In the genomic region with DNA sequence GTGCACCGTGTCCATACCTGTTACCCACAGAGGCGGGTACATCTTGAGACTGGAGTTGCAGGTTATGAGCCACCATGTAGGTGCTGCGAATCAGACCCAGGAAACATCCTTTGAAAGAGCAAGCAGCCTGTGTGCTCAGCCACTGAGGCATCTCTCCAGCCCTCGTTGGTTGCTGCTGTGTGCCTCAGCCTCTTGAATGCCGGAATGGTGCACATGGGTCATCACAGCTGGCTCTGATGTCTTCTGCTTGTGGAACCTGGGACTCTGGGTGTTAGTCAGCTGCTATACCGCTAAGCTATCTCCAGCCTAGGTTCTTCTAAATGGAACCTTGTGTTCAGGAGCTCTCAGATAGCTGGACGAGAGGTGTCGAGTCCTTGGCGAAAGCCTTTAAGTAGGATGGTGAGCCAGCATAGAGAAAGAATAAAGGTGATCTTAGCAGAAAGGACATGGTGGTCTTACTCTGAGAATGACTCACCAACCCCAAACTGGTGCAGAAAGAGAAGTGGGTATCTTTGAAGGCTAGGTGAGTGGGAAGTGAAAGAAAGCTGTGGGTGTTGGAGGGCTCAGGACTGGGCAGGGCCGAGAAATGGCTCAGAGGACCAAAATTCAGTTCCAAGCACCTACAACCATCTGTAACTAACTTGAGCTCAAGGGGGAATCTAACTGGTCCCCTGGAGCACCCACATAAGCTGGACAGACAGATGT, we compare ENCODE assay signal across 11 mouse cellular contexts. TPM values are rescaled to one million over a fixed set of nuclear protein-coding genes. Genes with fewer than 3 reads are reported as not detected.
A peak's percentile ranks its signal among the peaks of the same experiment; 100 is the strongest.
DNase-seq lines count a peak whose midpoint lies in the region; ATAC-seq and TF ChIP-seq lines count a peak whose summit lies in the region.
"Had no signal": no experiment of that assay in that cellular context is flagged by ENCODE, and none has a peak within 500 bp of the region (broad histone marks: within the 10 kb centered on the region; RNA-seq: fewer than 3 reads in every experiment).

No protein-coding gene starts in this region.

- peaks cover 82% of the 10 kb centered on the region for H3K4me1 ChIP-seq in heart, embryonic 10.5 days
- H3K4me1 ChIP-seq in lung, postnatal 0 days (ENCODE audit: insufficient read depth, low read depth, low read length): peaks cover 32% of the 10 kb centered on the region; the same call in 1 of the 2 replicates
- H3K4me1 ChIP-seq in lung, adult 2 months (ENCODE audit: control insufficient read depth, insufficient read depth, low read length): peaks cover 37% of the 10 kb centered on the region

- H3K27me3 ChIP-seq in heart, embryonic 10.5 days (ENCODE audit: insufficient read depth, poor library complexity, severe bottlenecking): no peaks in the 10 kb centered on the region
- no peaks in the 10 kb centered on the region for H3K27me3 ChIP-seq in lung, postnatal 0 days (replicated peaks; ENCODE audit: insufficient read depth, low read length)

- no peak for TF ChIP-seq POLR2A in lung, adult 2 months (IDR thresholded peaks at IDR 0.05; ENCODE audit: borderline replicate concordance, extremely low read depth, low read depth, low read length)

- no peak overlapping the region for H3K4me3 ChIP-seq in heart, embryonic 10.5 days
- H3K4me3 ChIP-seq in lung, postnatal 0 days (ENCODE audit: low read depth, low read length): no peak overlapping the region
- H3K4me3 ChIP-seq in lung, adult 2 months (replicated peaks; ENCODE audit: extremely low read depth, low read depth, low read length): no peak overlapping the region

- no peak for TF ChIP-seq EP300 in lung, postnatal 0 days (IDR thresholded peaks at IDR 0.05)

- intact Hi-C loops in heart, postnatal 25 days (cut with DNase I): loop anchor here (5.0 kb wide), 1 partner anchor 86 kb away; no protein-coding TSS in a partner anchor

- no peak for ATAC-seq in lung, postnatal 0 days

- WGBS in heart, embryonic 10.5 days: 72% methylated on average over 10 of the region's 10 CpGs
- 69% methylated on average over 10 of the region's 10 CpGs for WGBS in lung, postnatal 0 days
- 74% methylated on average over 10 of the region's 10 CpGs for WGBS in lung, adult 2 months

- no peak for DNase-seq in heart, embryonic 10.5 days (ENCODE audit: low spot score)
- DNase-seq in heart, postnatal 25 days (ENCODE audit: low spot score): no peak
- no peak for DNase-seq in lung, postnatal 0 days (ENCODE audit: low spot score)
- no peak for DNase-seq in lung, adult 2 months
- DNase-seq in induced T-regulatory cell, adult 2 months (ENCODE audit: low read depth): peak; percentile 64
- peak; percentile 52 for DNase-seq in naive thymus-derived CD4-positive, alpha-beta T cell, adult 2 months (ENCODE audit: low read depth)
- DNase-seq in right cerebral cortex, postnatal 25 days: no peak
- DNase-seq in layer of hippocampus, postnatal 10 days (ENCODE audit: low spot score in 2 of 2): no peak
- DNase-seq: adrenal gland, postnatal 10 days; gastrocnemius, postnatal 10 days had no signal

- H3K9ac ChIP-seq in lung, postnatal 0 days (replicated peaks; ENCODE audit: low read depth): no peak overlapping the region

- no peak overlapping the region for H3K4me2 ChIP-seq in lung, postnatal 0 days (replicated peaks; ENCODE audit: low read depth, low read length)

- no peak for TF ChIP-seq CTCF in lung, postnatal 0 days (IDR thresholded peaks at IDR 0.05)
- TF ChIP-seq CTCF in lung, adult 2 months (IDR thresholded peaks at IDR 0.05; ENCODE audit: insufficient read depth, low read length): no peak

- H3K27ac ChIP-seq in heart, embryonic 10.5 days: peak overlapping the region; percentile 52
- peak overlapping the region; percentile 52 for H3K27ac ChIP-seq in lung, postnatal 0 days (ENCODE audit: low read length)

- no peaks in the 10 kb centered on the region for H3K36me3 ChIP-seq in heart, embryonic 10.5 days
- no peaks in the 10 kb centered on the region for H3K36me3 ChIP-seq in lung, postnatal 0 days (ENCODE audit: insufficient read depth, low read length)

- no peaks in the 10 kb centered on the region for H3K9me3 ChIP-seq in heart, embryonic 10.5 days
- H3K9me3 ChIP-seq in lung, postnatal 0 days (ENCODE audit: low read length): no peaks in the 10 kb centered on the region

RNA-seq across cellular contexts. Expression of a gene that starts 16.5 kb away (rescaled TPM):
- 129 and 133 TPM in 2 replicates for polyA plus RNA-seq in heart, embryonic 10.5 days (2016; fragmentation: Nextera tagmentation; extraction: Ambion mirVana)
- 10 to 100 TPM; 20.5 to 21.8 TPM for total RNA-seq in heart, postnatal 25 days (2021)
- 113 and 115 TPM in 2 replicates for polyA plus RNA-seq in lung, postnatal 0 days (2015; fragmentation: Nextera tagmentation; extraction: Ambion mirVana)
- 261 and 292 TPM in 2 replicates for polyA plus RNA-seq in lung, adult 2 months (2012; rRNA removed)
- 100 to 1,000 TPM; 191 to 198 TPM for total RNA-seq in layer of hippocampus, postnatal 10 days (2021)

RNA-seq across cellular contexts. Expression of a gene that starts 35.8 kb away (rescaled TPM):
- polyA plus RNA-seq in heart, embryonic 10.5 days (2016; fragmentation: Nextera tagmentation; extraction: Ambion mirVana): 13.5 and 19.4 TPM in 2 replicates
- total RNA-seq in heart, postnatal 25 days (2021): 1 to 10 TPM; 4.4 to 6.4 TPM
- polyA plus RNA-seq in lung, postnatal 0 days (2015; fragmentation: Nextera tagmentation; extraction: Ambion mirVana): 10.4 and 10.8 TPM in 2 replicates
- polyA plus RNA-seq in lung, adult 2 months (2012; rRNA removed): 7.9 and 10.9 TPM in 2 replicates
- total RNA-seq in layer of hippocampus, postnatal 10 days (2021): 10 to 100 TPM; 10.7 to 13.5 TPM

RNA-seq across cellular contexts. Expression of a gene that starts 49.1 kb away (rescaled TPM):
- 0.11 and 0.13 TPM in 2 replicates for polyA plus RNA-seq in heart, embryonic 10.5 days (2016; fragmentation: Nextera tagmentation; extraction: Ambion mirVana)
- under 1 TPM; 0.13 to 0.20 TPM for total RNA-seq in heart, postnatal 25 days (2021)
- 0.29 and 0.55 TPM in 2 replicates for polyA plus RNA-seq in lung, postnatal 0 days (2015; fragmentation: Nextera tagmentation; extraction: Ambion mirVana)
- 0.40 and 1.00 TPM in 2 replicates for polyA plus RNA-seq in lung, adult 2 months (2012; rRNA removed)
- 1 to 10 TPM; 2.0 to 3.1 TPM for total RNA-seq in layer of hippocampus, postnatal 10 days (2021)
- total RNA-seq: gastrocnemius, postnatal 10 days; megakaryocyte-erythroid progenitor cell, adult 5-6 weeks had no signal

Comparison
In these comparisons a context has a peak if more than half of its experiments do, and no peak if none do; other contexts are left out.
1. DNase-seq: peak in induced T-regulatory cell, adult 2 months (single experiment) and naive thymus-derived CD4-positive, alpha-beta T cell, adult 2 months (single experiment); none in heart, embryonic 10.5 days (single experiment), heart, postnatal 25 days (single experiment), lung, postnatal 0 days (single experiment), lung, adult 2 months (single experiment), right cerebral cortex, postnatal 25 days (single experiment) and layer of hippocampus, postnatal 10 days (0 of 2).